Mouse (Mus musculus): Measurements from ENCODE around the gene Mrpl38. TPM values are rescaled to one million over a fixed set of nuclear protein-coding genes. Genes with fewer than 3 reads are reported as not detected.
"Not testable (repeated sequence)": the region's sequence is repeated elsewhere in the genome, so short reads cannot be mapped to it uniquely, and the experiment has no call there.

Mrpl38 gene
- polyA plus RNA-seq, 1 experiment from 2014 or later, result 102 TPM

DNA sequence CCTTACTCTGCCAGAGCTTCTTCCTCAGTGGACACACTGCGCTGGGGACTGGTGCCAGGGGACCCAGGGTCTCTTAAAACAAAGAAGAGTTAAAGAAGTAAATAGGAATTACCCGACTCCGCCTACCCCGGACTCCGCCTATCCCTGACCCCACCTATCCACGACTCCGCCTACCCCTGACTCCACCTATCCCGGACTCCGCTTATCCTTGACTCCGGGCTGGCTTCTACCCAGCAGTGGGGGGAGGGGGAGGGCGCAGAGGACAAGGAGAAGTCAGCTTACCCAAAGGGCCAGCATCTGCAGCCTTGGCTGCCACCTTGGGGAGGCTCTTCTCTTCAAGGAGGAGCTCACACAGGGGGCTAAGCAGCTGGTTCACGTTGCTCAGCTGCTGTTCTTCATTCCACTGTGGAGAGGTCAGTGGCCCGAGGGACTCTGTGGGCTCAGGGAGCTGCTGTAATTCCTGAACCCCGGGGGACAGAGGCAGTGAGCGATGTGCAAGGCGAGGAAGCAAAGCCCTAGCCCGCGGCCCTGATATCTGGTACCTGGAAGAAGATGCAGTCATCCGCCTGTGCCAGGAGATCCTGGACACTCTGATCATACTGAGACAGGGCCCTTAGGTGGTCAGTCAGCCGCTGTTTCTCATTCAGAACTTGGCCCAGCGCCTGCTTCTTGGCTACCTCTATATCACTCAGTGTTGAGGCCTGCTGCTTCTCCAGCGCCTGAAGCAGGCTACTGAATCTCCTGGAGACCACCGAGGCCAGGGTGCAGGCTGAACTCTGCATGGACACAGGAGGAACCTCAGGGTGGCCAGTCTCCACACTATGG, 11.3 kb downstream of the Mrpl38 start, which contains the start of gene Trim47:
Gene Trim47, minus strand, starts transcription at position 55 of the 825 bp plus-strand sequence.
- Histone ChIP-seq H3K4me1 (ENCODE audit: control insufficient read depth, insufficient read depth, low read length) (peaks cover 16% of the 10 kb centered on the region), H3K9ac (ENCODE audit: low read length) (peak within 1 kb of the TSS; percentile 45)

DNA sequence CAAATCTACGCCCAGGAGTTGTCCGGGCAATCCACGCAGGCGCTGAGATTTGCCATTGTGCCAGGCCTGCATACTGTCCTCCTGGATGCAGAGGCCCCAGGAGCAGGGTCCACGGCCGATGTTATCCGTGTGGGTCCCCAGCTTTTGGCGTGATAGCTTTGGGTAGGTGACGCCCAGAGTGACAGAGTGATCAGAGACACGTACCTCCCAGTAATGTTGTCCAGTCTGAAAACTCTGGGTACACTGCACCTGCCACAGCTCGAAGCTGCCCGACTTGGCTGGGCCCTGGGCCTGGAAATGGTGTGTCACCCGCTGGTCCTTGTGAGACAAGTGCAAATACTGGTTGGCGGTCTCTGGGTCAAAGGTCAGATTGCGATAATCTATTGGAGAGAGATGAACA, 12.4 kb downstream of the Mrpl38 start:
- no peak overlapping the region for H3K4me3 ChIP-seq (ENCODE audit: low read depth, low read length)
- no peaks in the 10 kb centered on the region; the same call in 1 of the 2 replicates for H3K36me3 ChIP-seq (ENCODE audit: control insufficient read depth, insufficient read depth, low read length)
- no peak for ATAC-seq (ENCODE audit: insufficient read depth, low FRiP score, low TSS enrichment)
- peaks cover 14% of the 10 kb centered on the region for H3K4me1 ChIP-seq (ENCODE audit: control insufficient read depth, insufficient read depth, low read length)
- WGBS, result 96% methylated on average over 15 of the region's 15 CpGs
- no peak overlapping the region for H3K9ac ChIP-seq (ENCODE audit: low read length)
- no peaks in the 10 kb centered on the region for H3K27me3 ChIP-seq (ENCODE audit: control insufficient read depth, insufficient read depth, low read length)
- no peak for DNase-seq (ENCODE audit: low spot score)
- no peak overlapping the region for H3K27ac ChIP-seq (ENCODE audit: low read depth, low read length)
- H3K9me3 ChIP-seq (ENCODE audit: control insufficient read depth, low read length), result no peaks in the 10 kb centered on the region
- no peak overlapping the region for H3K4me2 ChIP-seq (ENCODE audit: low read depth)

More for the DNA sequence above, 11.3 kb downstream of the Mrpl38 start, which contains the start of gene Trim47:
- DNase-seq (ENCODE audit: low spot score) (peak; percentile 67), ATAC-seq (ENCODE audit: insufficient read depth, low FRiP score, low TSS enrichment) (no peak)
- Histone ChIP-seq H3K36me3 (ENCODE audit: control insufficient read depth, insufficient read depth, low read length) (peaks cover under 1% of the 10 kb centered on the region; the same call in 1 of the 2 replicates), H3K27me3 (ENCODE audit: control insufficient read depth, insufficient read depth, low read length) (no peaks in the 10 kb centered on the region), H3K9me3 (ENCODE audit: control insufficient read depth, low read length) (no peaks in the 10 kb centered on the region), H3K4me3 (ENCODE audit: low read depth, low read length) (no peak within 1 kb of the TSS), H3K27ac (ENCODE audit: low read depth, low read length) (no peak within 1 kb of the TSS), H3K4me2 (ENCODE audit: low read depth) (peak within 1 kb of the TSS; percentile 20; the same call in 1 of the 2 replicates)
- 27% methylated on average over 23 of the region's 23 CpGs for WGBS

- DNase-seq (ENCODE audit: low spot score); H3K36me3 ChIP-seq (ENCODE audit: control insufficient read depth, insufficient read depth, low read length); H3K9ac ChIP-seq (ENCODE audit: low read length); H3K9me3 ChIP-seq (ENCODE audit: control insufficient read depth, low read length); H3K4me2 ChIP-seq (ENCODE audit: low read depth); H3K27ac ChIP-seq (ENCODE audit: low read depth, low read length); H3K4me1 ChIP-seq (ENCODE audit: control insufficient read depth, insufficient read depth, low read length); H3K4me3 ChIP-seq (ENCODE audit: low read depth, low read length); ATAC-seq (ENCODE audit: insufficient read depth, low FRiP score, low TSS enrichment); H3K27me3 ChIP-seq (ENCODE audit: control insufficient read depth, insufficient read depth, low read length): not testable (repeated sequence)
- 90% methylated on average over 8 of the region's 8 CpGs for WGBS
Observed at GRCm38 (mm10) chr11:116121731-116122245, 16.9 kb downstream of the Mrpl38 start.

DNA sequence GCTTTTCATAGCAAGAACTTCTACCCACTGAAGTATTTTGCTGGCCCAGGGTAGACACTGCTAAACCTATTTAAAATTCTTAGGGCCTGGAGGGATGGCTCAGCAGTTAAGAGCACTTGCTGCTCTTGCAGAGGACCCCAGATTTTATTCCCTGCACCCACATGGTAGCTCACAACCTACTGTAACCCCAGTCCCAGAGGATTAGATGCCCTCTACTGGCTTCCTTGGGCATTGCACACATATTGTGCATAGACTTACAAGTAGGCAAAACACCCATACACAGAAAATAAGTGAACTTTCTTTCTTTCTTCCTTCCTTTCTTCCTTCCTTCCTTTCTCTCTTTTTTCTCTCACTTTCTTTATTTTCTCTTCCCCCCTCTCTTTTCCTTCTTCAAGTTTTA, 20.8 kb downstream of the Mrpl38 start:
- DNase-seq (ENCODE audit: low spot score), result no peak
- no peak overlapping the region for H3K4me3 ChIP-seq (ENCODE audit: low read depth, low read length)
- H3K27me3 ChIP-seq (ENCODE audit: control insufficient read depth, insufficient read depth, low read length), result no peaks in the 10 kb centered on the region
- no peaks in the 10 kb centered on the region for H3K9me3 ChIP-seq (ENCODE audit: control insufficient read depth, low read length)
- H3K4me1 ChIP-seq (ENCODE audit: control insufficient read depth, insufficient read depth, low read length), result no peaks in the 10 kb centered on the region
- no peak for ATAC-seq (ENCODE audit: insufficient read depth, low FRiP score, low TSS enrichment)
- no peak overlapping the region for H3K27ac ChIP-seq (ENCODE audit: low read depth, low read length)
- H3K36me3 ChIP-seq (ENCODE audit: control insufficient read depth, insufficient read depth, low read length), result no peaks in the 10 kb centered on the region
- no peak overlapping the region for H3K4me2 ChIP-seq (ENCODE audit: low read depth)
- H3K9ac ChIP-seq (ENCODE audit: low read length), result no peak overlapping the region

GRCm38 (mm10) chr11:116117241-116117640, 21.4 kb downstream of the Mrpl38 start:
- DNase-seq (ENCODE audit: low spot score) (no peak), ATAC-seq (ENCODE audit: insufficient read depth, low FRiP score, low TSS enrichment) (no peak)
- Histone ChIP-seq H3K9me3 (ENCODE audit: control insufficient read depth, low read length) (no peaks in the 10 kb centered on the region), H3K36me3 (ENCODE audit: control insufficient read depth, insufficient read depth, low read length) (no peaks in the 10 kb centered on the region), H3K27me3 (ENCODE audit: control insufficient read depth, insufficient read depth, low read length) (no peaks in the 10 kb centered on the region), H3K4me3 (ENCODE audit: low read depth, low read length) (no peak overlapping the region), H3K4me1 (ENCODE audit: control insufficient read depth, insufficient read depth, low read length) (no peaks in the 10 kb centered on the region), H3K4me2 (ENCODE audit: low read depth) (no peak overlapping the region), H3K9ac (ENCODE audit: low read length) (no peak overlapping the region), H3K27ac (ENCODE audit: low read depth, low read length) (no peak overlapping the region)
- 67% methylated on average over 12 of the region's 12 CpGs for WGBS

DNA sequence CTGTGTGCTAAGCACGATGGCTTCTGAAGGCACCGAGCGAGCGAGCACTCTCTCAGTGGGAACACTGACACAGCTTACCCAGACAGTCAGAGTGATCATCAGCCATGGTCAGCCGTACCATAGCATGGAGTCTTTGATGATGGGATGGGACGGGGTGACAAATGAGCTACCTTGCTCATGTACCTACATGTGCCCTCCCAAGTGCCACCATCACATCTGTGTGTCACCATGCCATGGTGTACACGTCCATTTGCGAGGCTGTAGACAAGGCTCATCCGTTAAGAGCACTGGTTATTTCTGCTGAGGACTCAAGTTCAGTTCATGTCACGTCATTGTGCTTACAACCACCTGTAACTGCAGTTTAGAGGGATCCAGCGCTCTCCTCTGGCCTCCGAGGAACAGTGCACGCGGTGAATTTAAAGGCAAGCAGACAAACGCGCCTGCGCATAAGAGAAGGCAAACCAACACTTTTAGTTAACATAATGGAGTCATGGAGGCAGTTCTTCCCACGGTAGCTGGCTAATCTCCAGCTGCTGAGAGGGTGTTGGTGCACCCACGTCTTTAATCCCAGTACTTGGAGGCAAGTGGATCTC, 27.0 kb downstream of the Mrpl38 start:
- H3K9me3 ChIP-seq (ENCODE audit: control insufficient read depth, low read length), result no peaks in the 10 kb centered on the region
- no peaks in the 10 kb centered on the region; the same call in 1 of the 2 replicates for H3K4me1 ChIP-seq (ENCODE audit: control insufficient read depth, insufficient read depth, low read length)
- no peak overlapping the region for H3K4me2 ChIP-seq (ENCODE audit: low read depth)
- WGBS, result 83% methylated on average over 19 of the region's 19 CpGs
- ATAC-seq (ENCODE audit: insufficient read depth, low FRiP score, low TSS enrichment) (no peak), DNase-seq (ENCODE audit: low spot score) (no peak)
- no peaks in the 10 kb centered on the region for H3K36me3 ChIP-seq (ENCODE audit: control insufficient read depth, insufficient read depth, low read length)
- no peak overlapping the region for H3K27ac ChIP-seq (ENCODE audit: low read depth, low read length)
- no peak overlapping the region for H3K9ac ChIP-seq (ENCODE audit: low read length)
- peaks cover 46% of the 10 kb centered on the region for H3K27me3 ChIP-seq (ENCODE audit: control insufficient read depth, insufficient read depth, low read length)
- H3K4me3 ChIP-seq (ENCODE audit: low read depth, low read length), result no peak overlapping the region

GRCm38 (mm10) chr11:116111067-116111466, 27.6 kb downstream of the Mrpl38 start:
- Histone ChIP-seq H3K4me2 (ENCODE audit: low read depth) (no peak overlapping the region), H3K9ac (ENCODE audit: low read length) (no peak overlapping the region), H3K27ac (ENCODE audit: low read depth, low read length) (no peak overlapping the region), H3K4me3 (ENCODE audit: low read depth, low read length) (no peak overlapping the region), H3K9me3 (ENCODE audit: control insufficient read depth, low read length) (no peaks in the 10 kb centered on the region), H3K4me1 (ENCODE audit: control insufficient read depth, insufficient read depth, low read length) (peaks cover 3% of the 10 kb centered on the region), H3K36me3 (ENCODE audit: control insufficient read depth, insufficient read depth, low read length) (no peaks in the 10 kb centered on the region), H3K27me3 (ENCODE audit: control insufficient read depth, insufficient read depth, low read length) (peaks cover 51% of the 10 kb centered on the region)
- no peak for ATAC-seq (ENCODE audit: insufficient read depth, low FRiP score, low TSS enrichment)
- 76% methylated on average over 4 of the region's 4 CpGs for WGBS
- no peak for DNase-seq (ENCODE audit: low spot score)

DNA sequence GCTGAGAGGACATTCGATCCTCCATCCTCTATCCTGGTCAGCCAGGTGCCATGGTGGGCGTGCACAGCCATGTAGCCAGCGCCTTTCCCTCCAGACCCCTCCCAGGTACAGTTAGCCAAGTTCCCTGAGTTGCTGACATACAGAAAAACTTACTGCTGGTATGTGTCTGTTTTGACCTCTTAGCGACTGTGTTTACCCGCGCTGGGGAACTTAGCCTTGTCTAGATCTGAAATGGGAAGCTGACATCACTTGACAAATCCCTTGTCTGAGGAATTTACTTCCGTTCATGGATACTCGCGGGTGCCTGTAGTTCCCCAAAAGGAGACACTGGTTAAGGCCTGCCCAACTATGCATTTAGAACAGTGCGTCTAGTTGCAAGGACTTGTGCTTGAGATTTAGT, 28.1 kb downstream of the Mrpl38 start:
- Histone ChIP-seq H3K36me3 (ENCODE audit: control insufficient read depth, insufficient read depth, low read length) (no peaks in the 10 kb centered on the region), H3K4me2 (ENCODE audit: low read depth) (no peak overlapping the region; the same call in 1 of the 2 replicates), H3K9ac (ENCODE audit: low read length) (no peak overlapping the region), H3K27ac (ENCODE audit: low read depth, low read length) (no peak overlapping the region), H3K9me3 (ENCODE audit: control insufficient read depth, low read length) (no peaks in the 10 kb centered on the region), H3K4me3 (ENCODE audit: low read depth, low read length) (no peak overlapping the region), H3K4me1 (ENCODE audit: control insufficient read depth, insufficient read depth, low read length) (peaks cover 5% of the 10 kb centered on the region), H3K27me3 (ENCODE audit: control insufficient read depth, insufficient read depth, low read length) (peaks cover 56% of the 10 kb centered on the region)
- no peak for DNase-seq (ENCODE audit: low spot score)
- 32% methylated on average over 10 of the region's 10 CpGs for WGBS
- ATAC-seq (ENCODE audit: insufficient read depth, low FRiP score, low TSS enrichment), result no peak

All from neural tube, embryonic 11.5 days (tissue).